Mouse (Mus musculus) intestine, postnatal 0 days (tissue): Measurements from ENCODE around the gene Vmn1r85. TPM values are rescaled to one million over a fixed set of nuclear protein-coding genes. Genes with fewer than 3 reads are reported as not detected.
"Not testable (repeated sequence)": the region's sequence is repeated elsewhere in the genome, so short reads cannot be mapped to it uniquely, and the experiment has no call there.

ENCODE experiments used
- ATAC-seq: fragments of 200-750 bp; cut with Nextera tagmentation; 2 replicates; pipeline ENCODE4 v1.8.0; 2017; ENCODE audit warnings: mild to moderate bottlenecking, moderate TSS enrichment, moderate library complexity
- H3K27ac ChIP-seq: fragments of 300-500 bp; sonication (generic); 2 replicates; pipeline ENCODE4 v1.5.1; 2014; ENCODE audit warnings: mild to moderate bottlenecking, low read depth, low read length, moderate library complexity
- H3K27me3 ChIP-seq: fragments of 300-500 bp; sonication (generic); replicated peaks from 2 replicates; pipeline ENCODE4 v1.6.1; 2014; ENCODE audit warnings: low read length, mixed read lengths; ENCODE audit not compliant: control insufficient read depth, insufficient read depth
- H3K36me3 ChIP-seq: fragments of 300-500 bp; sonication (generic); 2 replicates; pipeline ENCODE4 v1.6.1; 2014; ENCODE audit warnings: mild to moderate bottlenecking, moderate library complexity; ENCODE audit not compliant: control insufficient read depth, insufficient read depth
- H3K4me1 ChIP-seq: fragments of 300-500 bp; sonication (generic); replicated peaks from 2 replicates; pipeline ENCODE4 v1.6.1; 2014; ENCODE audit warnings: antibody characterized with exemption, low read length, mixed read lengths; ENCODE audit not compliant: control insufficient read depth, insufficient read depth
- H3K4me2 ChIP-seq: fragments of 300-500 bp; sonication (generic); replicated peaks from 2 replicates; pipeline ENCODE4 v1.6.1; 2014; ENCODE audit warnings: low read depth, mild to moderate bottlenecking, moderate library complexity
- H3K4me3 ChIP-seq: fragments of 300-500 bp; sonication (generic); 2 replicates; pipeline ENCODE4 v1.5.1; 2014; ENCODE audit warnings: low read depth, low read length
- H3K9ac ChIP-seq: fragments of 300-500 bp; sonication (generic); 2 replicates; pipeline ENCODE4 v1.6.1; 2014; ENCODE audit warnings: mild to moderate bottlenecking, low read depth, low read length
- H3K9me3 ChIP-seq: fragments of 300-500 bp; sonication (generic); 2 replicates; pipeline ENCODE4 v1.6.1; 2016; ENCODE audit warnings: mixed run types; ENCODE audit not compliant: control insufficient read depth
- CTCF ChIP-seq: sonication (generic); IDR thresholded peaks from 2 replicates; pipeline ENCODE4 v1.5.1; 2016; ENCODE audit warnings: low read depth, mild to moderate bottlenecking, control low read depth, antibody characterized with exemption, moderate library complexity
- WGBS: fragments of 180-500 bp; shearing (Covaris S2); extraction: QIAGEN DNeasy Blood & Tissue Kit; methylation state at CpG from one replicate; pipeline ENCODE4 v1.1.7; 2014; 5-methylcytosine and 5-hydroxymethylcytosine counted together
- polyA plus RNA-seq: library from polyadenylated mRNA; unstranded; fragments of >200 nt; fragmentation: Nextera tagmentation; extraction: Ambion mirVana; gene quantifications from 2 replicates; pipeline ENCODE4 v1.2.1, GENCODE M21; 2015

The Vmn1r85 gene
- polyA plus RNA-seq, result not detected in 2 replicates

GRCm38 (mm10) chr7:13095073-13095472 lies at the start of gene Vmn1r85:
Vmn1r85 (minus strand) TSS chr7:13095173.
- Histone ChIP-seq H3K4me3 (no peak within 1 kb of the TSS), H3K27me3 (no peaks in the 10 kb centered on the region), H3K4me1 (no peaks in the 10 kb centered on the region), H3K36me3 (no peaks in the 10 kb centered on the region), H3K27ac (no peak within 1 kb of the TSS), H3K4me2 (no peak within 1 kb of the TSS), H3K9me3 (no peaks in the 10 kb centered on the region), H3K9ac (no peak within 1 kb of the TSS)
- WGBS, result 59% methylated on average over 3 of the region's 3 CpGs
- no peak for ATAC-seq
- no peak for TF ChIP-seq CTCF

DNA sequence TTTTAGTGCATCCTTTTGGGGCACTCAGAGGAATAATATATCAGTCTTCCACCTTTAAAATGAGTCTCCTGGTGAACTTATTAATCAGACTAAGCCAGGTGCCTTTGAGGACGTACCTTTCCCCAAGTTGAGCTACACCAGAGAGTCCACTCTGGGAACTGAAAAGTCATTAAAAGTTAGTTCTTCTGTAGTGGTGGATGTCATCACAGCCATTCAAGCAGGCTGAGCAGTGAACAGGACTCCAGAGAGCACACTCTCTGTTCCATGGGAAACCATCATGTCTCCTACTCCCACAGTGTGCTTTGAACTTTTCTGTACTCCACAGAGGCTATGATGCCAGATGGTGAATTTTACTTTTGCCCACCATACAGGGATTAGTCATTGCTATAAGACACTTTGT lies 45.1 kb upstream of the Vmn1r85 start, which contains the start of gene Vmn1r87:
Gene Vmn1r87, minus strand, starts transcription at position 101 of the 400 bp plus-strand sequence.
- no peak within 1 kb of the TSS for H3K4me3 ChIP-seq
- no peak within 1 kb of the TSS for H3K4me2 ChIP-seq
- H3K9me3 ChIP-seq, result no peaks in the 10 kb centered on the region
- no peaks in the 10 kb centered on the region for H3K4me1 ChIP-seq
- H3K36me3 ChIP-seq, result no peaks in the 10 kb centered on the region
- 76% methylated on average over 1 of the region's 1 CpGs for WGBS
- no peak for TF ChIP-seq CTCF
- H3K27ac ChIP-seq, result no peak within 1 kb of the TSS
- no peak within 1 kb of the TSS for H3K9ac ChIP-seq
- ATAC-seq, result no peak
- H3K27me3 ChIP-seq, result no peaks in the 10 kb centered on the region

DNA sequence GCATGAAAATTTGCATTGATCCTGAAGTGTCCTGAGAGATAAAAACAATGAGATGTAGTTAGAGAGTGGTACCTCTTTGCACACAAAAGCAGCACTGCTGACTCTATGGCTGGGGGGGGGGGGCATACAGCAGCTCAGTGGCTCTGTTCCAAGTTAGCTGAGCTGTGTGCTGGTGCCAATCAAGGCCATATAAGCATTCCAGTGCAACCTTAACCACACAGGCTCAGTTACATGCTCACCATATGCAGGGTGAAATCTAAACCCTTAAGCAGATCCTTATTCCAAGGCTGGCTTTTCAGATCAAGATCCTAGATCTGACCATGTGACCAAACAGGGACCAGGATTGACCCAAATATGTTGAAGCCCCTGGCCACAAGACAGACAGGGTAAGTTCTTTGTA lies 42.4 kb upstream of the Vmn1r85 start:
- ATAC-seq, result no peak
- no peaks in the 10 kb centered on the region for H3K4me1 ChIP-seq
- no peaks in the 10 kb centered on the region for H3K36me3 ChIP-seq
- H3K27me3 ChIP-seq, result no peaks in the 10 kb centered on the region
- H3K4me2 ChIP-seq, result no peak overlapping the region
- H3K4me3 ChIP-seq, result no peak overlapping the region
- no peak for TF ChIP-seq CTCF
- no peaks in the 10 kb centered on the region for H3K9me3 ChIP-seq
- H3K9ac ChIP-seq, result no peak overlapping the region
- no peak overlapping the region for H3K27ac ChIP-seq

- no peak for TF ChIP-seq CTCF
These were observed 36.9 kb upstream of the Vmn1r85 start for GRCm38 (mm10) chr7:13131856-13132255.

GRCm38 (mm10) chr7:13123554-13124153 lies 28.7 kb upstream of the Vmn1r85 start:
- H3K9me3 ChIP-seq, H3K9ac ChIP-seq, H3K4me1 ChIP-seq, H3K27me3 ChIP-seq, H3K36me3 ChIP-seq, H3K4me3 ChIP-seq, H3K27ac ChIP-seq: not testable (repeated sequence)
- peak; percentile 66 for ATAC-seq
- peak overlapping the region; percentile 48 for H3K4me2 ChIP-seq
- WGBS, result under 1% methylated on average over 16 of the region's 34 CpGs

More at GRCm38 (mm10) chr7:13131856-13132255, 36.9 kb upstream of the Vmn1r85 start:
- Histone ChIP-seq H3K9ac (no peak overlapping the region), H3K4me1 (no peaks in the 10 kb centered on the region), H3K27ac (no peak overlapping the region), H3K4me3 (no peak overlapping the region), H3K27me3 (no peaks in the 10 kb centered on the region), H3K9me3 (no peaks in the 10 kb centered on the region), H3K36me3 (no peaks in the 10 kb centered on the region), H3K4me2 (no peak overlapping the region)
- no peak for ATAC-seq
- 88% methylated on average over 2 of the region's 2 CpGs for WGBS

- Histone ChIP-seq H3K36me3 (no peaks in the 10 kb centered on the region), H3K9me3 (no peaks in the 10 kb centered on the region), H3K4me1 (no peaks in the 10 kb centered on the region), H3K9ac (no peak within 1 kb of the TSS), H3K27me3 (no peaks in the 10 kb centered on the region), H3K4me2 (no peak within 1 kb of the TSS), H3K27ac (no peak within 1 kb of the TSS), H3K4me3 (no peak within 1 kb of the TSS)
- ATAC-seq, result no peak
- TF ChIP-seq CTCF, result no peak
These were observed 24.8 kb upstream of the Vmn1r85 start, which contains the start of gene Vmn1r86 for GRCm38 (mm10) chr7:13119817-13120216. Vmn1r86 (minus strand) TSS chr7:13119917.

- H3K4me1 ChIP-seq, result no peaks in the 10 kb centered on the region
- ATAC-seq, result no peak
- 51% methylated on average over 5 of the region's 5 CpGs for WGBS
- H3K36me3 ChIP-seq, result no peaks in the 10 kb centered on the region
- H3K27ac ChIP-seq, result no peak overlapping the region
- H3K4me3 ChIP-seq, result no peak overlapping the region
- no peak overlapping the region for H3K4me2 ChIP-seq
- H3K9me3 ChIP-seq, result no peaks in the 10 kb centered on the region
- TF ChIP-seq CTCF, result no peak
- no peak overlapping the region for H3K9ac ChIP-seq
- H3K27me3 ChIP-seq, result no peaks in the 10 kb centered on the region
These were observed 22.7 kb downstream of the Vmn1r85 start for GRCm38 (mm10) chr7:13072293-13072692.
